Mouse (Mus musculus) ovary, adult 18-20 months (tissue): ENCODE data around the gene Zrsr1.

Experiments
- DNase-seq: peaks from one replicate; pipeline ENCODE4 v3.0.0; 2022; ENCODE audit warnings: low spot score, mixed read lengths

Zrsr1 gene

DNA sequence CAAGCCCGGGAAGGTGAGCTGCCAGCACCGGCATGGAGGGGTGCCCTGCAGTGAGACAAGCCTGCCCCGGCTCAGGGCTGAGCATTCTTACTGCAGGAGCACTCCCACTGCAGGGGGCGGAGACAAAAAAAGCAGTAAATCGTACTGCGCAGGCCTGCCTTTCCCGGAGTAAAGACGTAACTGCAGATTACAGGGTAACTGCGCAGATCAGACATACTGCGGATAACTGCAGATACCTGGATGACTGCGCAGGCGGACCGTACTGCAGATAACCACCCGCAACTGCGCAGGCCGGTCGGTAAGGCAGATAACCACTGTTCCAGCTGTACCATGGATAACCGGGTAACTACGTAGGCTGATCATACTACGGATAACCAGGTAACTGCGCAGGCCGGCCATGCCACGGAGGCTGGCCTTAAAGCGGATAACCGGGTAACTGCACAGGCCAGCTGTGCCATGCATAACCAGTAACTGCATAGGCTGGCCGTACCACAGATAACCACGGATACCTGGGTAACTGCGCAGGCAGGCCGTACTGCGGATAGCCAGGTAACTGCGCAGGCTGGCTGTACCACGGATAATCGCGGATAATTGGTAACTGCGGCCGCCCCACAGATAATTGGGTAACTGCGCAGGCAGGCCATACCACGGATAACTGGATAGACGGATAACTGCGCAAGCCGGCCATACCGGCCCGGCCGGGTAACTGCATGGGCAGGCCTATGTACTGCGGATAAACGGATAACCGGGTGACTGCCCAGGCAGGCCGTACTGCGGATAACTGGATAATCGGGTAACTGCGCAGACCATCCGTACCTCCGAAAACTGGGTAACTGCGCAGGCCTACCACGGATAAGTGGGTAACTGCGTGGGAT is at the start of gene Zrsr1:
Gene Zrsr1, plus strand, starts transcription at position 171 of the 875 bp plus-strand sequence.
- DNase-seq, result peak; percentile 70

GRCm38 (mm10) chr11:22922546-22922945 is 49.3 kb upstream of the Zrsr1 start:
- DNase-seq, result no peak

GRCm38 (mm10) chr11:22923606-22924005 is 48.2 kb upstream of the Zrsr1 start:
- no peak for DNase-seq

- DNase-seq, result no peak
Observed at GRCm38 (mm10) chr11:22928586-22929169, 43.1 kb upstream of the Zrsr1 start.

DNA sequence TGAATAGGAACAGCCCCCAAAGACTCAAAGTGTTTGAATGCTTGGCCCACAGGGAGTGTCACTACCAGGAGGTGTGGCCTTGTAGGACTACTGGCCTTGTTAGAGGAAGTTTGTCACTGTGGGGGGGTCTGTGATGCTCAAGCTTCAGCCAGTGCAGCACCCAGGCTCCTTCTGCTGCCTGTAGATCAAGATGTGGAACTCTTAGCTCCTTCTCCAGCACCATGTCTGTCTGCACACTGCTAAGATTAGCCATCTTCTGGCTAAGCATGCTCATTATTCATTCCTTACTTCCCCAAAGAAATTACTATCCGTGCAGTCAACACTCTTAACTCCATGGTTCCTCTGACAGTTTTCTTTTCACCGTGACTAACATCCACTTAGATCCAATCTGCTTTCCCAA is 41.7 kb upstream of the Zrsr1 start:
- DNase-seq, result no peak

- DNase-seq, result no peak
Observed at GRCm38 (mm10) chr11:22931320-22931905, 40.4 kb upstream of the Zrsr1 start.

- DNase-seq, result no peak
Observed at GRCm38 (mm10) chr11:22932167-22932566, 39.6 kb upstream of the Zrsr1 start.

DNA sequence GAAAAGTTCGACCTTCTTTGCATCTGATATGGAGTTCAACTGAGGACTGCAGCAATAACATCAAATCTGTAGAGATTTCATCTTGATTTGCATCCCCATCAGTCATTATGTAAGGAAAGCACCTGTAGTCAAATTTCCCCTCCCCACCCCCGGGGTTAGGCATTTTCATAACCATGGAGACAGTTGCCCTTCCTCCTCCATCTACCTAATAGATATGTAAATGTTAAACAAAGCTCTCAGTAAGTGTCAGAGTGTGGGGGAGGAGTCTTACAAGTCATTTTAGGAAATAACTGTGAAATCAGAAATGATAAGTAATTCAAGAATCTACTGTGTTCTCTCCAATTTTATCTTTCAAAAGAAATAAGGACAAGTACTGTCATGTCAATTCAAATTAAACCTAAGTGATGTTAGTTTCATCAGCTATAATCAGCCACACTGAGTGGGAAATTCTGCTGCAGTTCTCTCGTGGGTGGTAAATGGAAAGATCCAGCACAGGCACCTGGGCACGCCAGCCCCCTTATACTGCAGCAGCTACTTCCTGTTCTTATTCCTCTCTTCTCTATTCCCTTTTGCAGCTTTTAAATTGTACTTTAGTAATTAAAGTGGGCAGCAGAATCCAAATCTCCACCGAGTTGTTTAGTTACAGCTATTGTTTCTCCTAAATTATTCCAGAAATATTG is 35.2 kb upstream of the Zrsr1 start:
- no peak for DNase-seq

DNA sequence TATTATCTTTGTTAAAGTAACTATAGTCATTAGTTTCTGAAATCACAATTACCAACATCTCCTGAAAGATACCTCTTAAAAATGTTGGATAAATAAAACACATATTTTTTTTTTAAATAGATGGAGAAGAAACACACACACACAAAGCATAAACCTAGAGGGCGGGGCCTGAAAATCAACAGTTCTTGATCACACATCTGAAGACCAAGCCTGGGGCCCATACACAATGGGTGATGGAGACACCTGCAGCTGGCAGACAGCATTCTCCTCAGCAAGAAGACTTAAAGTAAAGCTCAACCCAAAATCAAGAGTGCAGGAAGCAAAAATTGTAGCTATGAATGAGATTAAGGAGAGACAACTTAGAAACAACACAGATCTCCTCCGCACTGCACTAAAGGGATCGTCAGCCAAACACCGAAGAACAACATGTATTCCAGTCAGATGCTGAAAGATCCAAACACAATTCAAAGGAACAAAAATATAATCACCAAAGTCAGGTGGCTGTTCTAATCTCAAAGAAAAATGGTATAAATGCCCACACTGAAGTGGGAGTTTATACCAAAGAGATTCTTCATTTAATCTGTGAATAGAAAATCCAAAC is 34.0 kb upstream of the Zrsr1 start:
- no peak for DNase-seq

DNA sequence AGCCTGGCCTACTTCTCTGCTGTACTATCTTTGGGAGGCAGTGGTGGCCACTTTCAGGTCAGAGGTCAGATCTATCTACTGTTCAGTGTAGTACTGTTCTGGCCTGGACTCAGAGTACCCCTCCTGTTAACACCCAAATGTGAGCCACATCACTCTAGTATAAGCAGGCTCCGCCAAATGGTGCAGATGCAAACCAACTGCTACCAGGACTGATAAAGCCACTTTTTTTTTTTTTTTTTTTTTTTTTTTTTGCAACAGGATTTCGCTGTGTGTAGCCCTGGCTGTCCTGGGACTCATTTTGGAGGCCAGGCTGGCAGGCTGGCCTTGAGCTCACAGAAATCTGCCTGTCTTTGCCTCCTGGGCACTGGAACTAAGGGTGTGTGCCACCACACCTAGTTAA is 32.8 kb upstream of the Zrsr1 start:
- no peak for DNase-seq

- DNase-seq, result no peak
Observed at GRCm38 (mm10) chr11:22949101-22949500, 22.7 kb upstream of the Zrsr1 start.

- no peak for DNase-seq
Observed at GRCm38 (mm10) chr11:22950131-22950530, 21.7 kb upstream of the Zrsr1 start.

GRCm38 (mm10) chr11:22952668-22953067 is 19.1 kb upstream of the Zrsr1 start:
- no peak for DNase-seq

GRCm38 (mm10) chr11:22956346-22956745 is 15.5 kb upstream of the Zrsr1 start:
- no peak for DNase-seq

- DNase-seq, result peak; percentile 59
Observed at GRCm38 (mm10) chr11:22956830-22957229, 15.0 kb upstream of the Zrsr1 start.

- no peak for DNase-seq
Observed at GRCm38 (mm10) chr11:22957791-22958374, 13.9 kb upstream of the Zrsr1 start.

DNA sequence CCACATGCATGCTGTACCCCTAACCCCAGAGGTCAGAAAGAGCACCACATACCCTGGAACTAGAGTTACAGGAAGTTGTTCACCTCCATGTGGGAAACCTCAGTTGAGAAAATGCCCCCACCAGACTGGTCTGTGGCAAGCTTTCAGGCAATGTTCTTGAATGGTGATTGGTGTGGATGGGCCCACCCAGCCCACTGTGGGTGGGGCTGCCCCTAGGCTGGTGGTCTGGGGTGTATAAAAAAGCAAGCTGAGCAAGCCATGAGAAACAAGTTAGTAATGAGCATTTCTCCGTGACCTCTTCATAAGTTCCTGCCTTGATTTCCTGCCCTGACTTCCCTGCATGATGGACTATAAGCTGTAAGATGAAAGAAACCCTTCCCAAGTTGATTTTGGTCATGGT is 9.7 kb upstream of the Zrsr1 start:
- DNase-seq, result no peak

DNA sequence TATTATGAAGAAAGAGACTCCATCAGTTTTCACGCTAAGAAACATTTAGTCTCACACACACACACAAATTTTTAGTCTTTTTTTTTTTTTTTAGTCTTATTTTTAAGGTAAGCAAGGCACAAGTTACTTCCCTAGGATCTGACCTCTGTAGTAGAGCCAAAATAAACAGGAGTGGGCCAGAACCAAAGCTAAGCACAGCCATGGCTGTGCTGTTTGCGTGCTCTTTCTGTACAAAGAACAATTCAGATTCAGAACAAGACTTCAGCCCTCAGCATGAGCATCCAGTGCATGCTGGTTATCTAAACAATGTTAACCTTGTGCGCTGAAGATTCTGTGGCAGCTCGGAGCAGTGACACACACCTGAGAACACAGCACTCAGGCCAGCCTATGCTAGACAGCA is 7.4 kb upstream of the Zrsr1 start:
- no peak for DNase-seq

- no peak for DNase-seq
Observed at GRCm38 (mm10) chr11:22965503-22965902, 6.3 kb upstream of the Zrsr1 start.

- no peak for DNase-seq
Observed at GRCm38 (mm10) chr11:22969486-22969885, 2.3 kb upstream of the Zrsr1 start.

DNA sequence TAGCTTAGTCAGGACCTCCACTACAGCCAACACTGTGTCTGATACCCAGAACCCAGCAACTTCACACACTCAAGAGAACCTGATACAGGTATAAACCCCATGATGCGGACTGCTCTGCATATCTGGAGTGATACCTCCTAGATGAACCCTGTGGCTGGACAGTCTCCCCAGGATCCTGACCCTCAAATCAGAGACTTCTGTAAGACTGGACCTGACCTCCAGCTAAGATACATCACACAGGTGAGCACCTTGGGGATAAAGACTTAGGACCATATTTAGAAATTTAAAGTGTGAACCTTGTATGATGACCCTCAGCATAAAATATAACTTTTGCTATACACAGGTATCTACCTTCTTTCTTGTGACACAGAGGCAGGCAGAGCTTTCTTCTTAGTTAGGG is 1.3 kb upstream of the Zrsr1 start:
- no peak for DNase-seq
